Mouse (Mus musculus) adrenal gland, postnatal 0 days (tissue): Measurements from ENCODE around the gene Sept6. TPM values are rescaled to one million over a fixed set of nuclear protein-coding genes. Genes with fewer than 3 reads are reported as not detected.

Experiments used
- polyA plus RNA-seq: library from polyadenylated mRNA; unstranded; fragments of >200 nt; fragmentation: Nextera tagmentation; extraction: Ambion mirVana; gene quantifications from 2 replicates; pipeline ENCODE4 v1.2.1, GENCODE M21; 2015

The Sept6 gene
- 19.3 and 19.9 TPM in 2 replicates for polyA plus RNA-seq

GRCm38 (mm10) chrX:36991694-36992093 is at the start of gene Sept6:
TSS of gene Sept6 (minus strand) at chrX:36991794.

GRCm38 (mm10) chrX:36902321-36903114 is 89.1 kb downstream of the Sept6 start, which contains the start of gene Nkrf:
TSS of gene Nkrf (minus strand) at chrX:36902899.

GRCm38 (mm10) chrX:36873765-36874164 is 117.8 kb downstream of the Sept6 start, which contains the start of the genes Ube2a and C330007P06Rik:
TSS of gene Ube2a (plus strand) at chrX:36873900.
TSS of gene C330007P06Rik (minus strand) at chrX:36874111.

Other genes with a start within 250 kb of the Sept6 start
- gene Slc25a43, start 248.1 kb downstream of the Sept6 start, polyA plus RNA-seq = 1.8 TPM in 2 replicates
- 258 and 411 TPM in 2 replicates for gene Slc25a5, start 196.1 kb downstream of the Sept6 start, polyA plus RNA-seq
- 98.6 and 125 TPM in 2 replicates for gene Ube2a, start 117.9 kb downstream of the Sept6 start, polyA plus RNA-seq
- 20.8 and 30.1 TPM in 2 replicates for gene C330007P06Rik, start 117.7 kb downstream of the Sept6 start, polyA plus RNA-seq
- gene Nkrf, start 88.9 kb downstream of the Sept6 start, polyA plus RNA-seq = 1.5 and 2.2 TPM in 2 replicates
- gene Sowahd, start 57.1 kb upstream of the Sept6 start, polyA plus RNA-seq = 0.33 and 0.66 TPM in 2 replicates
- 810 and 1,409 TPM in 2 replicates for gene Rpl39, start 93.6 kb upstream of the Sept6 start, polyA plus RNA-seq
- gene Upf3b, start 118.5 kb upstream of the Sept6 start, polyA plus RNA-seq = 13.0 and 17.0 TPM in 2 replicates
- 11.6 and 12.9 TPM in 2 replicates for gene Nkap, start 135.0 kb upstream of the Sept6 start, polyA plus RNA-seq
- 0.16 TPM in 1 of 2 replicates, not detected in the other for gene Akap14, start 177.0 kb upstream of the Sept6 start, polyA plus RNA-seq
- 789 and 799 TPM in 2 replicates for gene Ndufa1, start 199.4 kb upstream of the Sept6 start, polyA plus RNA-seq
- 8.5 and 9.6 TPM in 2 replicates for gene Rnf113a1, start 199.5 kb upstream of the Sept6 start, polyA plus RNA-seq
- not detected in 2 replicates for gene Gm9, start 219.2 kb upstream of the Sept6 start, polyA plus RNA-seq
- not detected in 2 replicates for gene Rhox1, start 230.5 kb upstream of the Sept6 start, polyA plus RNA-seq